8 mouse cellular contexts compared by ENCODE assay signal in genomic region chr7:37361802-37362441, GRCm38 (mm10).
DNase-seq lines count a peak whose midpoint lies in the region; ATAC-seq and TF ChIP-seq lines count a peak whose summit lies in the region.

No protein-coding gene starts in this region.

- WGBS in forebrain, embryonic 14.5 days: 1% methylated on average over 16 of the region's 16 CpGs
- WGBS in hindbrain, postnatal 0 days: 6% methylated on average over 16 of the region's 16 CpGs
- WGBS in liver, embryonic 16.5 days (ENCODE audit: insufficient replicate concordance): 5% methylated on average over 16 of the region's 16 CpGs

- H3K4me1 ChIP-seq in forebrain, embryonic 14.5 days (ENCODE audit: control insufficient read depth, insufficient read depth, low read length): peaks cover 11% of the 10 kb centered on the region
- H3K4me1 ChIP-seq in hindbrain, postnatal 0 days (ENCODE audit: insufficient read depth, low read length): peaks cover 7% of the 10 kb centered on the region; the same call in 1 of the 2 replicates
- no peaks in the 10 kb centered on the region for H3K4me1 ChIP-seq in liver, embryonic 16.5 days (ENCODE audit: control insufficient read depth, low read depth, low read length)

- H3K4me2 ChIP-seq in forebrain, embryonic 14.5 days (ENCODE audit: low read length): peak overlapping the region; percentile 45
- peak overlapping the region; percentile 59 for H3K4me2 ChIP-seq in hindbrain, postnatal 0 days (ENCODE audit: low read depth, low read length)
- peak overlapping the region; percentile 28; the same call in 1 of the 2 replicates for H3K4me2 ChIP-seq in liver, embryonic 16.5 days (ENCODE audit: low read depth, low read length)

- no peak overlapping the region for H3K4me3 ChIP-seq in forebrain, embryonic 14.5 days (ENCODE audit: low read depth, low read length)
- peak overlapping the region; percentile 24 for H3K4me3 ChIP-seq in hindbrain, postnatal 0 days (ENCODE audit: low read length)
- H3K4me3 ChIP-seq in liver, embryonic 16.5 days (ENCODE audit: low read depth, low read length): peak overlapping the region; percentile 5; the same call in 1 of the 2 replicates

- intact Hi-C loops in left cerebral cortex, postnatal 4 days (cut with DNase I): no loop called here

- no peaks in the 10 kb centered on the region for H3K9me3 ChIP-seq in forebrain, embryonic 14.5 days (replicated peaks; ENCODE audit: control insufficient read depth, low read length)
- no peaks in the 10 kb centered on the region for H3K9me3 ChIP-seq in hindbrain, postnatal 0 days (ENCODE audit: low read length)
- H3K9me3 ChIP-seq in liver, embryonic 16.5 days (replicated peaks; ENCODE audit: control insufficient read depth, low read length): no peaks in the 10 kb centered on the region

- DNase-seq in left cerebral cortex, postnatal 4 days: peak; percentile 36
- DNase-seq in left cerebral cortex, adult 8-10 months (ENCODE audit: low spot score in 2 of 2): no peak
- DNase-seq in forebrain, embryonic 14.5 days (ENCODE audit: low spot score): peak; percentile 79
- peak; percentile 54 for DNase-seq in hindbrain, postnatal 0 days (ENCODE audit: low spot score)
- peak; percentile 33 for DNase-seq in ovary, postnatal 14 days (ENCODE audit: low spot score)
- DNase-seq in thymus, postnatal 14 days: no peak
- no peak for DNase-seq in T-cell, adult 2 months (ENCODE audit: low spot score)

- H3K27me3 ChIP-seq in forebrain, embryonic 14.5 days (replicated peaks; ENCODE audit: control insufficient read depth, insufficient read depth, low read length): no peaks in the 10 kb centered on the region
- H3K27me3 ChIP-seq in hindbrain, postnatal 0 days (ENCODE audit: insufficient read depth, low read length): no peaks in the 10 kb centered on the region
- H3K27me3 ChIP-seq in liver, embryonic 16.5 days (ENCODE audit: control insufficient read depth, insufficient read depth, low read depth, low read length): no peaks in the 10 kb centered on the region

- no peaks in the 10 kb centered on the region for H3K36me3 ChIP-seq in forebrain, embryonic 14.5 days (ENCODE audit: control insufficient read depth, insufficient read depth, low read length)
- H3K36me3 ChIP-seq in hindbrain, postnatal 0 days (ENCODE audit: insufficient read depth, low read length): no peaks in the 10 kb centered on the region
- H3K36me3 ChIP-seq in liver, embryonic 16.5 days (ENCODE audit: control insufficient read depth, insufficient read depth): no peaks in the 10 kb centered on the region

- TF ChIP-seq CTCF in hindbrain, postnatal 0 days (IDR thresholded peaks at IDR 0.05; ENCODE audit: low read depth): no peak

- H3K27ac ChIP-seq in forebrain, embryonic 14.5 days (ENCODE audit: low read depth, low read length): peak overlapping the region; percentile 71
- H3K27ac ChIP-seq in hindbrain, postnatal 0 days: peak overlapping the region; percentile 41
- H3K27ac ChIP-seq in liver, embryonic 16.5 days (ENCODE audit: low read length): no peak overlapping the region

- peak overlapping the region; percentile 47; the same call in 1 of the 2 replicates for H3K9ac ChIP-seq in forebrain, embryonic 14.5 days (ENCODE audit: low read length)
- H3K9ac ChIP-seq in hindbrain, postnatal 0 days (replicated peaks; ENCODE audit: low read length): 0 out of 2 replicates have a peak overlapping the region, but pooled peaks have one; percentile 17
- no peak overlapping the region for H3K9ac ChIP-seq in liver, embryonic 16.5 days (ENCODE audit: low read depth, low read length)

- peak; percentile 29; the same call in 1 of the 2 replicates for ATAC-seq in forebrain, embryonic 14.5 days
- ATAC-seq in hindbrain, postnatal 0 days: 0 out of 2 replicates have a peak, but pooled peaks have one; percentile 9
- no peak for ATAC-seq in liver, embryonic 16.5 days (ENCODE audit: low read depth)

Comparison
In these comparisons a context has a peak if more than half of its experiments do, and no peak if none do; other contexts are left out.
1. DNase-seq: peak in left cerebral cortex, postnatal 4 days (single experiment), forebrain, embryonic 14.5 days (single experiment), hindbrain, postnatal 0 days (single experiment) and ovary, postnatal 14 days (single experiment); none in left cerebral cortex, adult 8-10 months (0 of 2), thymus, postnatal 14 days (single experiment) and T-cell, adult 2 months (single experiment).
2. Peak in every context shown above with its lines, with median percentiles within 50 percentile points of each other: H3K4me2 ChIP-seq.